Mouse (Mus musculus) lung, adult 10 weeks (tissue): ENCODE results near the gene Tiprl. TPM values are rescaled to one million over a fixed set of nuclear protein-coding genes. Genes with fewer than 3 reads are reported as not detected.

Source experiments
- polyA plus RNA-seq: library from polyadenylated mRNA; stranded (reverse); fragments of 350-450 nt; fragmentation: Illumina TruSeq; extraction: RNeasy Lipid Tissue Mini Kit (QIAGEN cat#74804); gene quantifications from one replicate; pipeline ENCODE4 v1.2.3, GENCODE M21; 2014; ENCODE audit warnings: low read depth, low replicate concordance; ENCODE audit not compliant: insufficient read depth

Tiprl gene
- polyA plus RNA-seq, result 36.6 TPM

GRCm38 (mm10) chr1:165236321-165237298 is at the start of gene Tiprl:
Gene Tiprl (minus strand): TSS chr1:165236996.

GRCm38 (mm10) chr1:165193880-165194661 is 42.7 kb downstream of the Tiprl start, which contains the start of gene Sft2d2:
Gene Sft2d2 (minus strand): TSS chr1:165194438.

Other genes starting within 250 kb of the Tiprl start
- not detected for gene Tbx19, start 76.2 kb downstream of the Tiprl start, polyA plus RNA-seq
- 27.5 TPM for gene Sft2d2, start 42.6 kb downstream of the Tiprl start, polyA plus RNA-seq
- gene Gpr161, start 58.8 kb upstream of the Tiprl start, polyA plus RNA-seq, result 0.58 TPM
- 16.0 TPM for gene Dcaf6, start 223.5 kb upstream of the Tiprl start, polyA plus RNA-seq
- 136 TPM for gene Mpc2, start 223.6 kb upstream of the Tiprl start, polyA plus RNA-seq
- gene Adcy10, start 248.2 kb upstream of the Tiprl start, polyA plus RNA-seq, result not detected